Mouse (Mus musculus) cerebellum, postnatal 14 days (tissue): ENCODE results near the gene Cmtm2a.
"Not testable (repeated sequence)": the region's sequence is repeated elsewhere in the genome, so short reads cannot be mapped to it uniquely, and the experiment has no call there.

Experiments used
- DNase-seq, 2 experiments: peaks; one replicate each; pipeline ENCODE4 v3.0.0; 2021; ENCODE audit warnings: mixed read lengths in 2 of 2

The Cmtm2a gene

DNA sequence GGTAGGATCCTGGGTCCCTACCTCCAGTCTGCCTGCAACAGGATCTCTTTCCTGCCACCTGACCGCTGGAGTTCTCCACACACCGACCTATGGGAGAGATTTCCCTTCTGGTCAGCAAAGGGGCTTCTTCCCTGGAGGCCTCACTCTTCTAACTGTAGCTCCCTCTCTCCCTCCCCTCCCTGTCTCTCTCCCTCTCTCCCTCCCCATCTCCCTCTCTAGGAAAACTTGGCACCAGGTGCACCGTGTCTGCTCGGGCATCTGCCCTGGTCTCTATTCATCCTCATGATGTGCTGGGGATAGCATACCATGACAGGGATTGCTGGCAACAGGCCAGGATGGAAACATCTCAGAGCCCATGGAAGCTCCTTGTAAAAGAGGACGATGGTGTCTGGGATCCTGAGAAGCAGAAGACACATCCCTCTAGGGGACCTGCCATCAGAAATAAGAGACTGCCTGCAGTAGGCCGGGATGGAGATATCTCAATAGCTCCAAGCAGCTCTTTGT is 24.0 kb downstream of the Cmtm2a start:
- DNase-seq, result peak in 1 of 2 experiments; percentile 45

DNA sequence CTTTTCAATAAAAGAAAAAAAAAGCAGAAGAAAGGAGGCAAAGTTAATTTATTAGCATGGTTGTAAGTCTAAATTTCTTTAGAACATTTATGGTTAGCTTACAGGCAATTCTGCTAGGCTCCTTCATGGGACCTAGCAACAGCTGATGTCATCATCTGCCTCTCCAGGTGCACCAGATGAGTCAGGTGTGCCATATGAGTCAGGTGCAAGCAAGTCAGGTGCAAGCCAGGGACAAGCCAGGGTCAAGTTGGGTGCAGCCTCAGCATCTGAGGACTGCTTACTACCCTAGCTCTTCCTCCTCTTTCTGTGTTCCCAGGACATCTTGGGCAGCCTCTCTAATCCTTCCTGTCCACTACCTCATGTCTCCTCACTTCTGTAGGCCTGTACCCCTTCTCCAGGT is 24.6 kb downstream of the Cmtm2a start:
- DNase-seq, result no peak

DNA sequence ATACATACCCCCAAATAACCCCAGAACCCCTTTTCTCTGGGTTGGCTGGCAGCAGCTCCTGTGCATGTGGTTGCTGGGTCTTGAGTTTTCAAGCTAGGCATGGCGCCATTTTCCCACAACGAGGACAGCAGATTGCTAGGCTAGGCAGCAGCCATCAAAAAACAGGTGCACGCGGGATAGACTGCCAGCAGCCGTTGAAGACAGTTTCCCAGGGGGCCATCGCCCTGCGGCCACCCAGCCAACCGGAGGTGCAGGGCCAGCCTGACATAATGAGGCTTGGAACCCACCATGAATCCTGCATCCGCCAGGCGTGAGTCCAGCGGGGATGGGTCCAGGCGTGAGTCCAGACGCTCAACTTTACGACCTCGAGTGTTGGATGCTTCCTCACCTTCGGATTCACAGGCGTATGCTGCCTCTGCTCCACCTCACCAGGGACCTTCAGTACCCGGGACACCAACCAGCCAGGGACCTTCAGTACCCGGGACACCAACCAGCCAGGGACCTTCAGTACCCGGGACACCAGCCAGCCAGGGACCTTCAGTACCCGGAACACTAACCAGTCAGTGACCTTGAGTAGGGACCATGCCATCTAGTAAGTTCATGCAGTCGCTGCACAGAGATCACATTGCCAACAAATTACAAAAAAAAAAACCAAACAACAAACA is 28.6 kb downstream of the Cmtm2a start:
- DNase-seq, result peak; percentile 59

DNA sequence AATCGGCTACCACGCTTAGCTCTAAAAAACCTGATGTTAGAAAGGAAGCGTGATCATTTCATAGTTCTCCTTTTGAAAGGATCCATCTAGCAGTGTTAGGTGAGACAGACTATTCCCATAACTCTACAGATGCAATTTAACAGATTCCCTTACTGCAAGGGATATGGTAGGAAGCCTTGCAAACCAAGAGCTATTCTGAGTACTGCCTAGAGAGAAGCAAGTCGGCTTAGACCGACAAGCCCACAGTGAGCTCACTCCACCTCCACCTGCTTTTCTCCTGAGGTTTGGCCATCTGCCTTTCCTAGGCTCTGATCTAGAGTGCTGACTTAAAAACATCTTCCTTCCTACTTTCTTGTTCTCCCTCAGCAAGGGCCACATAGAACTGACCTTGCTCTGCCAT is 31.2 kb downstream of the Cmtm2a start:
- not testable (repeated sequence) for DNase-seq

DNA sequence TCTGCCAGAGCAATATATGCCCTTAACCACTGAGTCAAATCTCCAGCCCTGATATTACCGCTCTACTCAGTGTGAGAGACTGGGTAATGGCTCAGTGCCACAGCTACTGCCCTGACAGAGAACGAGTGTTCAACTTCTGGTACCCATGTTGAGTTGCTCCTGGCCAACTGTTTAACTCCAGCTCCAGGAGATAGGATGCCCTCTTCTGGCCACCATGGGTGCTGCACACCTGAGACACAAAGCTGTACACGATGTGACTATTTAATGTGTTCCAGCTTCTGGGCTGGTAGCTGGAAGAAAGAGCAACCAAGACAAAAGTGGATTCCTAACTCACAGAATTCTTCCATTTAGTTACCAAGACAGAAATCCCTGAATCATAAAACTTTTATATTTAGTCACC is 40.0 kb downstream of the Cmtm2a start:
- peak in 1 of 2 experiments; percentile 26 for DNase-seq

DNA sequence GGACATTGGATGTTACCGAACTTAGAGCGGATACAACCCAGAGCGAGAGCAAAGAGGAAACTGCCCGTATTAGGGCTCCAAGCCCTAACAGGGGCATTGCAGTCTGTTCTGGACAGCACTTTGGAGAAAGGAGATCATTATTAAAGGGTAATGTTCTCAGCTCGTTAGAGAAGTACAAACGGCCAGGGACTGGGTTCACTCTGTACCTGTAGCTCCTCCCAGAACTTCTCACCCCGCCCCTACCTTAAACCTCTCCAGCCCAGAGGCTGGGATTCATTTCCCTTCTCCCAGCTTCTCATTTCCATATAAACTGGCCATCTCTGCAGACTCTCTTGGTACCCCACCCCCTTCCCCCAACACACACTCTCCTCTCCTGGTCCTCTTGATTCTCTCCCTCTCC is 41.5 kb downstream of the Cmtm2a start:
- DNase-seq, result no peak

DNA sequence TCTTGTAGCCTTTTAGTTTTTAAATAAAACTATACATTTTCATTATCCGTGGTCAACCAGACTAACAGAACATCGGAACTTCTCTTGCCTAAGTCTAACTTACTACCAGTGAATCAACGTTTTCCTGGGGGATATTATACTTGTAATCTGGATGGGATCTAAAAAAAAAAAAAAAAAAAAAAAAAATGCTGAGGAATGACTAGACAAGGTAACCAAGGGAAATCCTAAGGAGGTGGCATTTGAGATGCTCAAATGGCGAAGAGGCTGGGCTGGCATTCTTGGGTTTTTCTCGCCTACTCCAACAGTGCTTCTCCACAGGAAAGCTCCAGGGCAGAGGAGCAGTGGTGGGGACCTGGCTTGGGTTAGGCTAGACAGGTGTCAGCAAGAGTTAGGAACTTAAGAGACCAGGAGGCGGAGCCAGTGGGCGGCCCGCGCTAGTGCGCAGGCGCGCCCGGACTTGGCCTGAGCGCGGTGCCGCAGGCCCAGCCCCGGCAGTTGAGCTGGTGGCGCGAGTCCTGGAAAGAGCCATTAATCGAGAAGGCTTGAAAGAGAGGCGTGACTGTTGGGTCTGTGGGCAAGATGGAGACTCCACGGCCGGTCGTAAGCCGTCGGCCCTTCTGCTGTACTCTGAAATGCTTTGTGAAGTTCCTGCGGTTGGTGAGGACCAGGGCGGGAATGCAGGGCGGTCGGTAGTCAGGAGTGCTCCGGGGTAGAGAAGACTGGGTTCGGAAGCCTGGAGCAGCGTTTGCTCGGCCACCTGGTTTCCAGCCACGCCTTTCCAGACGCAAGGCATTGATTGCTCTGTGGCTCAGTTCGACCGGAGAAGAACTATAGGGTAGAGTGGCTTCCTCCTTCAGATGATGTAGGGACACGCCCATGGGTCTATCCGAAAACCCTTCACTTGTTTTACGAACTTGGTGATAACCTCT is 42.3 kb downstream of the Cmtm2a start, which contains the start of gene Cklf:
TSS of gene Cklf (plus strand) at position 423 of the 929 bp plus-strand sequence.
- peak; percentile 84 to 88 for DNase-seq

DNA sequence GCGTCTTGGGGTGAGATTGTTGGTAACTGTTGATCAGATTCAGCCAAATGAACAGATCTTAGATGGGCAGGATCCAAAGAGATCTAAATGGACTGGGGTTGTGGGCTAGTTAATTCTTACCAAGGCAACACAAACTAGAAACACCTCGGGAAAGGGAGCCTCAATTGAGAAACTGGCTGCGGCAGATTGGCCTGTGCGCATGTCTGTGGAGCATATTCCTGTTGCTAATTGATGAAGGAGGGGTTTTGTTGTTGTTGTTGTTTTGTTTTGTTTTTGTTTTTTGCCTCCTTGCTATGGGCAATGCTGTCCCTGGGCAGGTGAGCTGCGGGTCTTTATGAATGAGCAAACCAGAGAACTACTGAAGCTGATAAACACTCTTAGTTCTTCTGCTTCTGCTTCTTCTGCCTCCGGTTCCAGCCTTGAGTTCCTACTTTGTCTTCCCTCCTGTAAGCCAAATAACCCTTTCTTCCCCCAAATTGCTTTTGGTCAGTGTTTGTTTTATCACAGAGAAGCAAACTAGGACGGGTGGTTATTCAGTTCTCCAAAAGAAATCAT is 43.5 kb downstream of the Cmtm2a start:
- no peak for DNase-seq

DNA sequence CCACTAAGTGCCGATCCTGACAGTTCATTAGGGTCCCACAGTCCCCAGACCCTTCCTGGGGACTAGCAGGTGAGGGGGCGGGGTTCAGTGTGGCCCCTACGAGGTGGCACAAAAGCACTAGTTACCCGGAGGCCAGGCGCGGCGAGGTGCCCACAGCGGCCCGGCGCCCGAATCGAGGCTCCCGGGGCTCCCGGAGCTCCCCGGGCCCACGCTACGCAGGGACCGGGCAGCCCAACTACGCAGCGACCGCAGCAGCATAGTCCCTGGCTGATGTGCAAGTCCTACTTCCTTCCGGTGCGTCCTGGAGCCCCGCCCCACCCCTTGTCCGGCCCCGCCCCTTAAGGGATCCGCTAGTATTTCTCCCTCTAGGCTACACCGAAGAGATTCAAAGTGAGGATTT is 44.7 kb downstream of the Cmtm2a start, which contains the start of gene Tk2:
TSS of gene Tk2 (minus strand) at position 283 of the 400 bp plus-strand sequence.
- DNase-seq, result peak; percentile 79 to 84

DNA sequence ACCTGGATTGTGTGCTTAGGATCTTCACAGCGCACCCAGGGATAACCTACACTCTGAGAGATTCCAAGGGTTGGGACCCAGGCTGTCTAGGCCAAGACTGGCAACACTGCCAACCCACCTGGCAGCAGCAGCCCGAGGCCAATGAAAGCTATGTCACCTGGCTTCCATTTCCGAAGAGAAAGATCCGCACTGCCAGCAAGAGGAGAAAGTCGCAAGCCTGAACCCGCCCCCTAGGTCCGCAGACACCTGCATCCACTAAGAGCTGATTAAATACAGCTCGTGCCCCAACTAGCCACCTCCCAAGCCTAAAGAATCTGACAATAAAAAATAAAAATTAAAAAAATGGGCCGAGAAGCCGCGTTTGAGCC is 45.1 kb downstream of the Cmtm2a start:
- DNase-seq, result peak; percentile 52 to 54

DNA sequence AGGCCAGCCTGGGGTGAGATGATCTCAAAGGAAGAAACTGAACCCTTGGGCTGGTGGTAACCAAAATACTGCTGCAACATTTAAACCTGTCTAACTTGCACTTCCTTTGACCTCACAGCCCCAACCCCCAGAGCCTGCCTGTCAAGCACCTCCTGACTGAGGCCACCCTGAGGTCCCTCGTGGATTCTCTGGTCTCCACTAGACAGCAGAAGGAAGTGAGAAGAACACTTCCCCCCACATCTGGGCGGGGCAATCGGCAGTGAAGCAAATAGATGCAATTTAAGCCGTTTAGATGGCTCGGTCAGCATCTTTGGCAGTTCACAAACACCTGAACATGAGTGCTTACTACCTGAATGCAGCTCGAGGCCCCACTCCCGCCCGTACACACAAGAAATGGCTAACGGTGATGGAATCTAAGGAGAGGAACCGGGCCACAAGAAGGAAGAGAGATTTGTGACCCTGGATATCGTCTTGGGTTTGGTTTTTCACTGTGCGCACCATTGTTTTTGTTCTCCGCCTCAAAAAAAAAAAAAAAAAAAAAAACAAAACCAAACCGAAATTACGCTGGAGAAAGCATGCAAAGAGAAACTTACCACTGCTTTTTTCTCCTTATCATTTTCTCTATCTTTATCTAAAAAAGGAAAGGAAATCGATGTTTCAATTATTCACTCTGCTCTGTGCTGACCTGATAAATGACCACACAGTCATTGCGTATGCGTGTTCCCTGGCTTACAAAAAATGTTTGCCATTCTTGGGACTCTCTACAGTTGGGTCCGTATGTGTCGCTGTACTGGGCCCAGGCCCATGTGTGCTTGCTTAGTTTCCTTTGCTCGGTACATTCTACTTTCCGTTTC is 45.7 kb downstream of the Cmtm2a start:
- no peak for DNase-seq

DNA sequence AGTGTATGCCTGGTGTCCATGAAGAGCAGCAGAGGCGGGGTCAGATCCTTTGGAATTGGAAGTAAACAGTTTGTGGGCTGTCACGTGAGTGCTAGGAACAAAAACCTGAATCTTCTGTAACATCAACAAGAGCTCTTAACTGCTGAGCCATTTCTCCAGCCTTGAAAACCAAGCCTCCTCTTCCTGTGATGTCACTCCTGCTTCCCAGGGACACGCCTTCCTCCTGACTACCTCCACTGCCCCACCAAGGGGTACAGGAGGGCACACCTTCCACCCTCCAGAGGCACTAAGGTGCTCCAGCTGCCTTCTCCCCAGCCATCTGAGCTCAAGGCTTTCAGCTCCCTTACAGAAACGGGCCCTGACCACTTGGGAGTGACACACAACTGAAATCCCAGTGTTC is 46.4 kb downstream of the Cmtm2a start:
- DNase-seq, result no peak

DNA sequence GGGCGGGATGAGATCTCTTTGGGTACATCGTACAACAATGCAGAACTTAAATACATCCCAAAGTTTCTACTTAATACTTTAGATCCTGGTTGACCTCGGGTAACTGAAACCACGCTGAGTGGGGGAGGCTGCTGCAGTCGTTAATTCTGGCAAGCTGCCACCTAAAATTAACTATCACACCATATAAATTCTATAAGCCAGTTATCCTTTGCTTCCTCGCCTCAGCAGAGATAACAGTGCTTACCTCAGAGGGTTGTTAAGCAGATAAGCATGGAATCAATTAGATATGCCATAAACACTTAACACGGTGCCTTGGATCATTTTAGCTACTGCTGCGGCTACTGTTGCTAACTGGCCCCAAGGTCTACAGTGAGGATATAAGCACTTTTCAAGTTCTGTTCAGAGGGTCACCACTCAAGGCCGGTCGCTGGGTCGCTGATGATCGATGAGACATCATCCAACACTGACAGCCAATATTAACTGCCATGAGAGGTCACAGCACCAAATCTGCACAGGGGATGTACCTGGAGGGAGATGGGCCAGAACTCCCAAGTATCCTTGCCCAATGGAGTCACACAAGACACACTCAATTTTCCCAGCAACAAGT is 50.8 kb downstream of the Cmtm2a start:
- DNase-seq, result no peak

DNA sequence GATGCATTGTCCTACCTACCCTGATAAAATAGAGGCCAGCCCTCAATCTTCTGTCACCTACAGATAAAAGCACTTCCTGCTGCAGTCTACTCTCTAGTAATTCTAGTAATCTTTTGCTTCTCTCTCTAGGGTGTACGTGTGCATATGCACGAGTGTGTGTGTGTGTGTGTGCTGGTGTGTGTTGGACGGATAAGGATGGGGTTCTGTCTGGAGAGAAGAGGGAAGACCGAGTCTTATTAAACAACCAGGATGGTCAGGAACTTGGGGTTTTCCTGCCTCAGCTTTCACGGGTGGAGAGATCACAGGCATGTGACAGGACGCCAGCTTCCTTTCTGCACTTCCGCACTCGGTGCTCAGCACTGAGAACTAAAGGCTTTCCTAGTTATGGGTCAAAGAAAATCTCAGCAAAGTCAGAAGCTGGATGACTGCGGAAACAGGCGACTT is 53.5 kb downstream of the Cmtm2a start:
- no peak for DNase-seq

DNA sequence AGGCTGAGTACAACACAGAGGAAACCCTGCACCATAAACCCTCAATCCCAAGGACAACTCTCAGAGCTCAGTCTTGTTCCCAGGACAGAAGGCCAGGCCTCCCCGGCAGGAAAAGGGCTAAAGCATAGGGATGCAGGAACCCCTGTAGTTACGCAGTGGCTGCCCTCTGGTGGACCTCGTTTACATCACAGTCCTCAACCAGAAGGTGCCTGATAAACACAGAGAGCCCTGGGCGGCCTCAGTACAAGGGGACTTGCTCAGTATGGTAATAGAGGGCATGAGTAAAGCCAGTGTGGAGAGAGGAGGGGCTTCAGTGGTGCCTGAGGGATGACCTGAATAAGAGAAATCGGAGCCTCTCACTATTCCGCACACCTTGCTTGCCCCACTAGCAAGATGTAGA is 58.4 kb downstream of the Cmtm2a start:
- DNase-seq, result peak in 1 of 2 experiments; percentile 28

DNA sequence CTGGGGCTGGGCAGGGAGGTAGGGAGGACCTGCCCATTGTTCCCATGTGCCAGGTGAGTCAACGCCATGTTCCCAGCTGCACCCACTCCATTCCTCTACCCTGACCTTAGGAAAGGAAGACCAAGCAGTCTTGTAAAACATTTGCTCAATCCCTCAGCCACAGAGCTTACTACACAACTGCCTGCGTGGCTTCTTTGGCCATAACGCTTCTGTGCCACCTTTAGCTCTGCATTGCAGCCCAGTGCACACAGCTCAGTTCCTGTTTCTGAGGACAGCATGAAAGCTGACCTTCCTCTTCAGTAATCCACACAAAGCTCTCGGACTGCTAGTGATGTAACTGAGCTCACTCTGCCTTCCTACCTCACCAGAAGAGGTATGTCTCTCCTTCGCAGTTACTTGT is 60.1 kb downstream of the Cmtm2a start:
- no peak for DNase-seq

DNA sequence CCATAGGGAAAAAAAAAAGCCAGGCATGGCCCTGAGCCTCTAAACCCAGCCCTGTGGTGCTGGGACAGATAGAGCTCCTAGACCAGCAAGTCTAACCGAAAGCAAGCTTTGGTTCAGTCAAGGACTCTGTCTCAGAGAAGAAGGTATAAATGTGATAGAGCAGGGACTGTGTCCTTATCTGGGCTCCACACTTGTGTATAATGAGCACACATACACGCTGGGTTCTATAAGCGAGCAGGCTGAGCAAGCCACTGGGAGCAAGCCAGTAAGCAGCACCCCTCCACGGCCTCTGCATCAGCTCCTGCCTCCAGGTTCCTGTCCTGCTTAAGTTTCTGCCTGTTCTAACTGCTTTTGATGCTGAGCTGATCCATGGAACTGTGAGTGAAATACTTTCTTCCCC is 60.9 kb downstream of the Cmtm2a start:
- DNase-seq, result no peak
